Mouse (Mus musculus) thymus, postnatal 36 days (tissue): ENCODE data around the gene Fam227b.
A peak's percentile ranks its signal among the peaks of the same experiment; 100 is the strongest.

Experiments used
- DNase-seq, 2 experiments: peaks; one replicate each; pipeline ENCODE4 v3.0.0; 2022; ENCODE audit warnings: mixed read lengths in 2 of 2

Gene Fam227b

DNA sequence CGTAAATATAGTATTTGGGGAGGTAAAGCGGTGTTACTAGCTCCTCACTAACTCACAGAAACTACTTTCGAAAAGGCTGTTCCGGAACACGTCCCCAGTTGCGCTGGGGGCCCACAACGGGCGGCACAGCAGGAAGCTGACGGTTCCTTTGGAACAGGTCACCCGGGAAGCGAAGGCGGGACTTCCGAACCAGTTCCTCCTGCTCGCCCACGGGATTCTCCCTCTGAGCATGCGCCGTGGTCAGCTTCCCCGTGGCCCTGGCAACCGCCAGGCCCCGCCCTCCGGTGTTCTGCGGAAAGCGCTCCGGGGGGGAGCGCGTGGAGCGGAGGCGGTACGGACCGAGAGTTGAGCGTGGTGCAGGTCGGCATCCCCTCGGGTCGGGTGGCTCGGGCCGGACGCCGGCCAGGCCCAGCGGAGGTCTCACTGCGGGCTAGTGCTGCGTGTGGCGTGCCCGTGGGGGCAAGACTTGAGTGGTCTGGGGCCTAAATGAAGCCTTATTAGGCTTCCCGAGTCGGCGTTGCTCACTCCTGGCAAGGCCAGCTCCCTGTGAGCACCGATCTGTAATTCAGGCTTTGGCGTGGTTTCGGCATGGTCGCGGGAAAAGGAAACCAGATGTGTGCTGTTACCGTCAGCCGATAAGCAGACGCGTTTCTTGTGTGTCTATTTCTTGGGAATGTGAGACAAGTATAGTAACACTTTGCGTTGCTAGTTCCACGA is at the start of gene Fam227b, which contains the start of gene Dtwd1:
Gene Fam227b (minus strand): TSS at position 150 of the 717 bp plus-strand sequence.
Gene Dtwd1 (plus strand): TSS at position 287 of the 717 bp plus-strand sequence.
- DNase-seq: peak; percentile 97 to 98

DNA sequence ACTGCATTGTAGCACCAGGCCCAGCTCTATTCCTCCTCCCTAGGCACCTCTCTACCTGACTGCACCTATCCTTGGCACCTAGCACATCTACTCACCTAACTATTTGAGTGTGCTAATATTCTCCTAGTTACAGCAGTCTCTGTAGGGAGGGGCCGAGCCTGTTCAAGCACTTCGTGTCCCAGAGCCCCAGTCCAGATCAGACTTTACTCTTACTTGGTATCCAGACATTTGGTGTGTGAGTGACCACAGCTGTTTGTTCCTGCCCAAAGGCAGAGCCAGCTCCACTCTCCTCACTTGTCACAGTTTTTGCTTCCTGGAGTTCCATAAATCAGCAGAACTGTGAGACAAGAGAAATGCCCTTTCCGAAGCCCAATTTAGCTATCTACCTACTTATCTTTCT is 47.2 kb upstream of the Fam227b start:
- DNase-seq: no peak

DNA sequence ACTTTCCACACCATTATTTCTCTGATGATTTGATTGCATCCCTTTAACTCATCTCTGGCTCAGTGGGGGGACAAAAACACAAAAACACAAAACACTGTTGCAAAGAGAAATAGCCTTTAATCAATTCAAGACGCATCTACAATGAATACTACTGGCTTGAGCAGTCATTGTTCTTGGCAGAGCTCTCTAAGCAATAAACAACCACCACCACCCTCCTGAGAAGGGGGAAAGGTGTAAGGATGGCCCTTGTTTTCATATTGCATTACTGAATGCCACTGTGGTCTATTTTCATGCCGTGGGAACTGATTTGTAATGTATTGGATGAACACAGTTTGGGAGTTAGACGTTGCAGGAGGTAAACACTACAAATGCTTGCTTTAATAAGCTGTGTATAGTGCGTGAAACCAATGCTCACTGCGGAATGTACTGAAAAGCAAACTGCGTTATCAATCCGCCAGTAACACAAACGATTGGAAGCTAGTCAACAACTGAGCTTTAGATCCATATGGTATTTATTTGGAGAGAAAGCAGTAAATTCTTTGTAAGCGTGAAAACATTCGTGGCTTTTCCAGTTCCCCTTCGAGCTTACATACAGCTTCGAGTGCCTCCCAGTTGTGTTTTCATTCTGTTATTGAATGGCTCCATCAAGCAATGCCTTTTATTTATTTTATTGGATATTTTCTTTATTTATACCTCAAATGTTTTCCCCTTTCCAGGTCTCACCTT is 44.0 kb upstream of the Fam227b start:
- DNase-seq: no peak

DNA sequence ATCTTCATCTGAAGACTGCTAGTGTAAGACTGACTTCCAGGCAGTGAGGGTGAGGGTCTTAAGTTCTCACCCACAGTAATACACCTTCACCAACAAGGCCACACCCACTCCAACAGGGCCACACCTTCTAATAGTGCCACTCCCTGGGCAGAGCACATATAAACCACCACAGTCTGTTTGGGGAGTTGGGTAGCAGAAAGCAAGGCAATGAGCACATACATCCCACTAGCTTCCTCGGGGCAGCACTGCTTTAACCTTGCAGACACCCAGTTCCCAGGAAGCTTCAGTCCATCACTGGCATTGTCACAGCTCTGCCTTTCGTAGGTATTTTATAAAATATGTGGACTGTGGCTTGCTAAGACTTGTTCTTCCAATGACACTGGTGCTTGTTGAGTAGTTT is 40.3 kb upstream of the Fam227b start:
- DNase-seq: no peak

DNA sequence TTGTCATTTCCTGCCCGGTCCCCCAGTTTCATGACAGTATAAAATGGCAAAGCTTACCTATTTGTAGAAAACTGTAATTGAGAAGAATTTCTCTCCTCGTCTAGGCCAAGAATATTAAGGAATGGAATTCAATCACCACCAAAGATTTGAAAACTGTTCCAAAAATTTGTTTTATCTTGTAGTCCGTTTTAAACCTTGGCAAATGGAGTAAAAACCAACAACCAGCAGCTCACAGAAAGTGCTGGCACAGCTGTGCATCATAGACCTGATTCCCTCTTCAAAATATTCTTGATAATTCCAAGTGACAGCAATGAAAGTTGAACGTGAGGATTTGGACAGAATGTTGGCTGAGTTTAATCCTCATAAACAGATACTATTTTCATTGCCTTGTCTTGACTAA is 39.5 kb upstream of the Fam227b start:
- no peak for DNase-seq

DNA sequence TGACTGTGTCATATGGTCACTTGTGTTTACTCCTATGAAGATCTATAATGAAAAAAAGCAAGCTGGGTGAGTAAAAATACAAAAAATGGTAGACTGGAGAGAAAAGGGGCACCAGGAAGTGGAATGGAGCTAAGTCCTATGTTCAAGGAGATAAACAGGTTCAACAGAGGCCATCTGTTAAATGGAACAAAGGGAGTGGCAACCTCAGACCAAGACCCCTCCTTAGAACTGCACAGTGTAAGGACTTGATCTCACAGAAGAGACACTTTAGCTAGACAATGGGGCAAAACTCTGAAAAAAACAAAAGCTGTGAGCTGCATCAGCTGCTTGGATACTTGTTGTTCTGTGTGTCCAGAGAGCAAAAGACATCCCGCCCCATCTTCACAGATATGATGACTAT is 19.6 kb upstream of the Fam227b start:
- DNase-seq: no peak

DNA sequence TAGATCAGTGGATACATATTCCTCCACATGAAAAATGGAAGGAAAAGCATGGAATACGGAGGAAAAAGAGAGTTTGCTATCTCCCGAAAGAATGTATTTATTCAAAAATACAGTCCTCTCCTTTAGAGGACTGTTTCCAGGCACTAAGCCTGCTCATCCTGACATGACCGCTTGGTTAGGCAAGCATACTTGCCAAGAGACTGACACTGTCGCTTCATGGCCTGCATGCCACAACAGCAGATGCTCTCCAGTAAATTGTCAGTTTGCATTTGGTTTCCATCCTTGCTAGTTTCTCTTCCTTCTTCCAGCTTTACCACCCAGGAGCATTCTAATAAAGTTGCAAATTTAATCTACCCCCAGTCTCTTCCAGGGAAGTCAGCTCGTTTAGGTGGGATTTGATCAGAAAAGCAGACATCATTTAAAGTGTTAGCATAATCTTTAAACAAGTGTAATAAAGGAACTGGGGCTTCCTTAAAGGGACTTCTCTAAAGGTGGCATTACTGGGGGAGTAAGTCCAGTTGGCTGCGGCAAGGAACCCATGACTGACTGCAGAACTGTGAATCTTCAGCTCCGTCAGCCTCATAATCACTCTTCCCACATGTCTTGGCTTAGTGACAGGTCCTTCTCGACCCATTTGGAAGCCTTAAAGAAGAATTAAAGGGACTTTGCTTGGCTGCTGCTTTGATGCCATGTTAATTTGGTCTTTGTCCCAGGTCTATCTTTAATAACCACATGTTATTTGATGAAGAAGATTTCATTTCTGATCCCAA is 15.2 kb upstream of the Fam227b start:
- DNase-seq: no peak

DNA sequence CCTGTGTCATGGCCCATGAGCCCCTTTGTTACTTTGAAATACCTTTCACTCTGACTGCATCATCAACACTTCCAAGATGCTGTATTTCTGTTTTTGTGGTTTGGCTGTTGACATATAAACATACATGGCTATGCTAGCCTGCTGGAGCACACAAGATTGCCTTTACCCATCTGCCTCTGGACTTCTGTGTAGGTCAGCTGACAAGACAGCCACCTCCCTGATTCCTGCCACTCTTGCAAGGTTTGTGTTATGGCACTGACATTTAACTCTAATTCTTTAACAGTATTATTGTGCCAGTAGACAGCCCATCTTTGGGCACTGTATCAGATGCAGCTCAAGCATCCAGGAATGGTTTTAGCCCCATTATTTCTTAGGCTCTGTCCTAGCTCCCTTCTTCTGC is 14.5 kb upstream of the Fam227b start:
- DNase-seq: no peak

DNA sequence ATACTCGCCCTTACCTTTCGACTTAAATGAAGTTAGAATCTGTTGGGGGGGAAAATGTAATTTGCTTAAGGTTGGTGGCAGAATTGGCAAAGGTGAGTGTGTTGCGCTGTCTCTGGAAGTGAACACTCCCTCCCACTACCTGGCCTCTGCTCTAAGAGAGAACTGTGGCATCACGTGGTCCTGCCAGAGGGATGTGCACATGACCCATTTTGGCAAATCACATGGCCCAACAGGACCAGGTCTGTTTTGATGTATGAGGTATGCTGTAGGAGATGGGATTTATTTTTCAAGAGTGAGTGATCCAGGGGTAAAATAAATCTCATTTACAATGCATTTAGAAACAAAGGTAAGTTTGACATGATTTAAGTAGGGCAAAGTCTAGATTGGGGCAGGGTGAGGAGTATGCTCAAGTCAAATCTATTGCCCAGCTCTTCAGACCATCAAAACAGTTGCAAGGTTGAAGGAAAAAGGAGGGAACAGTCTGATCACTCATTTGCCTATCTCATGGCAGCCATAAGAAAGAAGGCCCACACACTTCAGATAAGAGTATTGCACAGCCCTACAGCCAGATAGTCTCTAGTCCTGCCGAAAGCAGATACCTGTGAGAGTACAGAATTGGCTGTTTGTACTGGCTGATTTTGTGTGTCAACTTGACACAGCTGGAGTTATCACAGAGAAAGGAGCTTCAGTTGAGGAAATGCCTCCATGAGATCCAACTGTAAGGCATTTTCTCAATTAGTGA is 13.6 kb upstream of the Fam227b start:
- no peak for DNase-seq

DNA sequence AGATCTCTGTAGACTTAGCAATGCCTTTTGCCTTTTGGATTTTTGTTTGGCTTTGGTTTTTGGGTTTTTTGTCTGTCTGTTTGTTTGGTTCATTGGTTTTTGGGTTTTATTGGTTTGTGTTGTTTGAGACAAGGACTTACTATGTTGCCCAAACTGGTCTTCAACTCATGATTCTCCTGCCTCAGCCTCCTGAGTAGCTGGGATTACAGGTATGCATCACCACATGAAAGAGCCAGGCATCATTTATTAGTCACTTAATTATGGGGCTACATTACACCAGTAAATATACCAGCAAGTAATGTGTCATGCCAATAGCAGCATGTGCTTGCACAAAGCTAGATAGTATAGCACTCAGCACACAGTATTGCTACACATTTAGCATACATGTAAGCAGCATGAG is 4.1 kb downstream of the Fam227b start:
- DNase-seq: no peak

DNA sequence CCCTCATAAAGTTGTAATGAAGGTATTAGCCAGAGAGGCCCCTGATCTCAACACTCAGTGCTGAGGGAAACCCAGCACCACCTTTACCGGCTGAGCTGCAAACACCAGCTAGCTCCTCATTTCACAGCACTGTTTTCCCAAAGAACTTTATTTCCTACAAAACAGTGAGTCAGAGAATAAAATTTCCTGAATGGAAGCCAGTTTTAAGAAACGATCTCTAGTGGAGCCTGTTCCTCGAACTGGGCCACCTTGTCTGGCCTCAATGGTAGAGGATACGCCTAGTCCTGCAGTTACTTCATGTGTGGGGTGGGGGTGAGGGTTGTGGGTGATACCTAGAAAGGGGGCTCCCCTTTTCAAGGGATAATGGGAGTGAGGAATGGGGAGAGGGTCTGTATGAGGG is 57.2 kb downstream of the Fam227b start:
- DNase-seq: no peak

DNA sequence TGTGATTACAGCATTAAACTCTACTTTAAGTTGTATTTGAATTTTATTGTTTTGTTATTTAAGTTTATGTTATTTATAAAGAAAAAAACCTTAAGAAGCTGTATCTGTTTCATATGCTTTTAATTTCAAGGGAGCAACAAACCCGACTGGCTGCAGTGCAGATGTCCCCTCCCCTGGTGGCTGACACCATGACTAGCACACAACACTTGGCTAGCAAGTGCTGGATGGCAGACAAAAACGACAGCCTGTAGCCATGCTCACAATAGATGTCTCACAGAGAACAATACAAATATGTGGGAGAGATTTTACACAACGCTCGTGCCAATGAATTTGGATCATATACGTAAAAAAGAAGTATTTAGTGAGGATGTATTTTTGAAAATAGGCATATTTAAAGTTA is 61.4 kb downstream of the Fam227b start:
- no peak for DNase-seq

DNA sequence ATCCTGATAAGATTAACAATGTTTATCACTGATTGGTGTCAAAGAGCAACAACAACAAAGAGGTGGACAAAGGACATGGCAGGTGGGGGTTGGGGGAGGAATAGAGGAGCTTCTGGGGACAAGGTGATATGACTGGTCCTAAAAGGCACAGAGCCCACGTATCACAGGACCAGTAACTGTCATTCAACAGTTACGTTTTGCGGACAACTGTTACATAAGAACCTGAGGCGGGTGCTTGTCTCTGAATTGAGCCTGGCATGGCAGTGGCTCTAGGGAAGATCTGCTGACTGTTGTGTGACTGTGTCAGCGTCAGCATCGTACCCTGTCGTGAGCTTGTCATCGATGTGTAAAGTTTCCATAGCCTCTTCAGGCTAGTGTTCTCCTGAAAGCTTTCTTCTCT is 65.6 kb downstream of the Fam227b start:
- no peak for DNase-seq

DNA sequence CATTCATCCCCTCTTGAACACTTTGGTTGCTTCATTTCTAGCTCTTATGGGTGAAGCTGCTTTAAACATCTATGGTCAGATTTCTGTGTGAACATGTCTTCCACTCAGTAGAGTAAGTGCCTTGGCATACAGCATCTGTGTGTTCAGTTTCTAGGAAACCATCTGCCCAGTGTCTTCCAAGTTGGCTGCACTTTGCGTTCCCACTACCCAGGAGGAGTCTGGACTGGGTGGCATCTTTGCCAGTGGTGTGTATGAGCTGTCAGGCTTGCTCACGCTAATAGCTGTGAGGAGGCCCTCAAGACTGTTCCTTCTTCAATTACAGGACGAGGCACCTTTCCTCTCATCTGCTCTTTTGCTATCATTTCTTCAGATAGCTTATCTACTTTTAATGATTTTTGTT is 67.5 kb downstream of the Fam227b start:
- DNase-seq: no peak

DNA sequence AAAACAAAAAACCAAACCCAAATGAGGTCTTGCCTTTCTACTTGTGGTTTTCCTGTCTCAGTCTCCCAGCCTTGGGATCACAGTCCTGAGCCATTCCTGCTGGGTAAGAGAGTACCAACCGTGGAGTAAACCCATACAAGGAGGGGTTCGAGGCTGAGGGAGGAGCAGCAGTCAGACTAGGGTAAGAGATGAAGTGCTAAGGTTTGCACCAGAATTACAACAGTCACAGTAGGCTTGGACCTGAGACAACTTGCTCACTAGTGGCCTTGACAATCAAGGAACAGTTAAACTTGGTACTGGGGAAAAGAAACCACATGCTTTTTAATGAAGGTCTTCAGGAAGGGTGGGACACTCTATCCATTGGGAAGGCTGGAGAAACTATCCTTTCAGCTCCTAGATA is 72.7 kb downstream of the Fam227b start:
- no peak for DNase-seq

DNA sequence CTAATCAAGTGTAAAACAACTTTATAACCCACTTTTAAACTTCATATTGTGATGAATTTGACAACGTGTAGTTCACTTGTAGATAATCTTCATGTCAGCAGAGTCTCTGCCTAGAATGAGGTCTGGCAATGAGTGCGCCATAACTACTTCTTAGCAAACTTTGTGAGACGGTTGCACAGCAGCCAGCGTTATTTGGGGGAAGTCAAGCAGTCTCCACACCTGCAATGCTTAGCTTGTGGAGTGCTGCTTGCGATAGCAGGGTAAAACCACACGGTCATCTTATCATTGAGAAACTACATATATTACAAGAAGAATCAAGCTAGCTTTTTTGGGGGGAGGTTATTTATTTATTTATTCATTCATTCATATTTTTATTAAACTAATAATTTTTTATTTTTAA is 75.3 kb downstream of the Fam227b start:
- no peak for DNase-seq

DNA sequence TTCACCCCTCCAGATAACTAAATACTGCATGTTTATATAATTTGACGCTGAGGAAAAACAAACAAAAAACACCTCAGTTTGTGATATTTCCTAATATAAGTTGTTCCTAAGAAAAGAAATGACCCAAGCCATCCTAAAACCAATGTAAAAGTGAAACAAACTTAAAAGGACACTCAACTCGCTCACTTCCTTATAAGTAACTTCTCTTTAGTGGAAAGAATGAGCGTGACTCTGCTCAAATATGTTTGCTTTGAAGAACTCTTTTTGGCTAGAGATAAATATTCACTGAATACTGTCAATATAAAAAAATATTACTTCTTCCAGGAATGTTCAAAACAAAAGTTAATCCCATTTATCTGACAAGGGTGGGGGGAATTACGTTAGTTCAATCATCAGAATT is 78.1 kb downstream of the Fam227b start:
- no peak for DNase-seq

DNA sequence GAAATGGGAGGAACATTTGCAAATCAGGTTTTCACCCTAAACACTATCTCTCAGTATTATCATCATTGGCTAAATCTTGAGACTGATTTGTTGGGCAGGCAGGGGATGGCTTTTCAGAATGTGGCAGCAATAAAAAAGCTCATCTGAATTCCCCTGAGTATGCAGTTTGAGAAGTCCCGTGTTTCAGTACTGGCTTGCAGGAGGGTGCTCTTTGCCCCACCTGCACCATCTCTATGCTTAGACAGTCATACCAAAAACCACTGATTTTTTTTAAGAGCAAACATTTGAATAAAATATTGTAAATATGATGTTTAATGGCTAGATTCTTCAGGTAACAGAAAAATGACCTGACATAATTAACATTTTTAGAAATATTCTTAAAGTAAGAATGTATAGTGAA is 82.1 kb downstream of the Fam227b start:
- DNase-seq: no peak

DNA sequence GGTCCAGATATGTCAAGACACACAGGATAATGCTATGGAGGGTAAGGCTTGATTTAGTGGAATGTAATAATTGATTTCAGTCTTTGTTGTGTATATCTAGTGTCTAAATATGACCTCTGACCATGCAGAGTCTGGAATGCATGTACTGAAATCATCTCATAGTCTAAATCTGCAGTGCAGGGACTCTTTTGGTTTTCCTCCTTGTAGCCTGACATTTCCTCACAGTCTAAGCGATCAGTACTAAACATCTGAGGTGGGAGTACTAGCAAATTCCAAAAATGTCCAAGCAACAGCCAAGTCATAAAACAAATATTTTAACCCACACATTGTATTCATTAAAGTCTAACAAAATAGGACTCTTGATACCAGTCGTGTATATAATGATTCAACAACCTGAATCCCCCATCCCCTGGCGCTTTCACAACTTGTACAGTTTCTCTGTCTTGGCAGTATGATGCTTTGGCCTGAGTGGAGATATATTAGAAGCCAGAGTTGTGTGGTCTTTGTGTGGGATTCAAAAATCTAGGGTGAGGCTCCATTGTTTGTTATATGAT is 86.4 kb downstream of the Fam227b start:
- DNase-seq: no peak

DNA sequence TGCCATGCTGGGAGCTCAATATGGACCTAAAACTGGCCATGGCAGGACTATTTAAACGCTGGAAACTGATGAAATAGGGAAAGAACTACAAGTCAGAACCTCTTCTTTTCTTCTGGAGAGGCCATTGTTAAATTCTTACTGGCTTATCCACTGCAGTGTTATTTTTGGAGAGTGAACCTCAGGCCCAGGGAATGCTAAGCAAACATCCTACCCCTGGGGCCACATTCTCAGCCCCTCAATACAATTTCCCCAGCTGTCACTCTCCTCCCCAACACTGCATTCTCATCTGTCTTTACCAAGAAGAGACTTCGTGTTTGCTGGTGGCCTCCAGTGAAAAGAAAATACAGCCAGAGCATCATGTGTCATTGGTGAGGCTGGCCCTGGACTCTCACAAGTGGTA is 87.0 kb downstream of the Fam227b start:
- DNase-seq: no peak

DNA sequence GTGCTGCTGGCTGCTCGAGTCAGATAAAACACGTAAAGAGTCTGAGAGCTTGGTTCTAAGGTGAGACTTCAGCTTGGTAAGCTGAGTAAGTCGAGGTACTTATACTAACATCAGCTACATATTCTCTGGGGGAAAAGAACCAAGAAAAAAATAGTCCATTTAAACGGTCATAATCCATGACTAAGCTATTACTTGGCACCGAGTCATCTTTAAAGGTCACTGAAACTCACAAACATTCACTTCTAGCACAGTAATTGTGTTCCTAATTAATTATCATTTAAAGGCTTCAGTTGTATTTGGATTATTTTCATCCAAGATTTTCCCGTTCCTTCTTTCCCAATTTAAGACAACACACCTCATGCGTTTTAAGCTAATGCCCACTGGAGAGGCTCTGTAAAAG is 88.9 kb downstream of the Fam227b start:
- no peak for DNase-seq

DNA sequence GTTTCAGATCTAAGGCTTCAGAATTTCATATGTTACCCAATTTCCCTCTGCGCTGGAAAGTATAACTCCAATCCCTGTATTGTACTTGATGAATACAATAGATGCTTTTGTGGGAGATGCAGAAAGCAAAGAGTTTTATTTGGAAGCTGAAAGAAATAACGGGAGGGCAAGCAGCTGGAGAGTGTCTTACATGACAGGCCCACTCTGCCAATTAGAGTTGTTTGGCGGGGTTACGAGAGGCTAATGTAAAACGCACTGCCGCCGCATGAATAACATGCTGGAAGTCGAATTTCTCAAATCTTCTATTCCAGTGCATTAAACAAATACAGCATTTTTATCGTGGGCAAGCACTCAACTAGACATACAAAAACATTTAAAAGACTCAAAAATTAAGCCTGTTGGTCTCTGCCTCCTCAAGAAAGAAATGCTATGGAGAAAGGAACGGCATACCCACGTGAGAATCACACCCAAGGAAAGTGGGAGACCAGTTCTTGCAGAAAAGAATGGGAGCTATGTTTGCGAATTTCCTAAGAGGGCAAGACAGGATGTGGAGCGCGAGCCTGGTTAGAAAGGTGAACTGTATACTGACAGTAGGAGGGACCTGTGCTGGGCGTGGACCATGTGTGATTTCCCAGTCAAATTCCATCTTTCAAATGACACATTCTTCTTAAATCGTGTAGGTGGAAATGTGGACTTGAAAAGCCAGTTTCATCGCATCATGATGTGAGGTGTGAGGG is 90.6 kb downstream of the Fam227b start:
- no peak for DNase-seq
